Mouse (Mus musculus) limb, embryonic 15.5 days (tissue): Measurements from ENCODE around the gene Snupn. TPM values are rescaled to one million over a fixed set of nuclear protein-coding genes. Genes with fewer than 3 reads are reported as not detected.
"Not testable (repeated sequence)": the region's sequence is repeated elsewhere in the genome, so short reads cannot be mapped to it uniquely, and the experiment has no call there.

Experiments used
- ATAC-seq: fragments of 200-750 bp; cut with Nextera tagmentation; 2 replicates; pipeline ENCODE4 v1.8.0; 2017; ENCODE audit warnings: low read depth, moderate TSS enrichment; ENCODE audit not compliant: insufficient number of reproducible peaks, low FRiP score, low TSS enrichment
- H3K27ac ChIP-seq: fragments of 300-500 bp; sonication (generic); 2 replicates; pipeline ENCODE4 v1.5.1; 2015; ENCODE audit warnings: moderate library complexity, mild to moderate bottlenecking, inconsistent platforms
- H3K27me3 ChIP-seq: fragments of 300-500 bp; sonication (generic); 2 replicates; pipeline ENCODE4 v1.6.1; 2015; ENCODE audit warnings: inconsistent platforms
- H3K36me3 ChIP-seq: fragments of 300-500 bp; sonication (generic); 2 replicates; pipeline ENCODE4 v1.6.1; 2015; ENCODE audit warnings: inconsistent platforms
- H3K4me1 ChIP-seq: fragments of 300-500 bp; sonication (generic); 2 replicates; pipeline ENCODE4 v1.6.1; 2015; ENCODE audit warnings: inconsistent platforms
- H3K4me2 ChIP-seq: fragments of 300-500 bp; sonication (generic); 2 replicates; pipeline ENCODE4 v1.6.1; 2015; ENCODE audit warnings: mild to moderate bottlenecking, inconsistent platforms
- H3K4me3 ChIP-seq: fragments of 300-500 bp; sonication (generic); 2 replicates; pipeline ENCODE4 v1.5.1; 2015; ENCODE audit warnings: mild to moderate bottlenecking, inconsistent platforms
- H3K9ac ChIP-seq: fragments of 300-500 bp; sonication (generic); 2 replicates; pipeline ENCODE4 v1.6.1; 2015; ENCODE audit warnings: inconsistent platforms
- H3K9me3 ChIP-seq: fragments of 300-500 bp; sonication (generic); 2 replicates; pipeline ENCODE4 v1.6.1; 2016; ENCODE audit warnings: inconsistent platforms
- WGBS: fragments of 180-500 bp; shearing (Covaris S2); methylation state at CpG from one replicate; pipeline ENCODE4 v1.1.7; 2015; 5-methylcytosine and 5-hydroxymethylcytosine counted together
- polyA plus RNA-seq: library from polyadenylated mRNA; unstranded; fragments of >200 nt; fragmentation: Nextera tagmentation; extraction: Ambion mirVana; gene quantifications from 2 replicates; pipeline ENCODE4 v1.2.1, GENCODE M21; 2015

Gene Snupn
- polyA plus RNA-seq = 24.9 and 26.6 TPM in 2 replicates

DNA sequence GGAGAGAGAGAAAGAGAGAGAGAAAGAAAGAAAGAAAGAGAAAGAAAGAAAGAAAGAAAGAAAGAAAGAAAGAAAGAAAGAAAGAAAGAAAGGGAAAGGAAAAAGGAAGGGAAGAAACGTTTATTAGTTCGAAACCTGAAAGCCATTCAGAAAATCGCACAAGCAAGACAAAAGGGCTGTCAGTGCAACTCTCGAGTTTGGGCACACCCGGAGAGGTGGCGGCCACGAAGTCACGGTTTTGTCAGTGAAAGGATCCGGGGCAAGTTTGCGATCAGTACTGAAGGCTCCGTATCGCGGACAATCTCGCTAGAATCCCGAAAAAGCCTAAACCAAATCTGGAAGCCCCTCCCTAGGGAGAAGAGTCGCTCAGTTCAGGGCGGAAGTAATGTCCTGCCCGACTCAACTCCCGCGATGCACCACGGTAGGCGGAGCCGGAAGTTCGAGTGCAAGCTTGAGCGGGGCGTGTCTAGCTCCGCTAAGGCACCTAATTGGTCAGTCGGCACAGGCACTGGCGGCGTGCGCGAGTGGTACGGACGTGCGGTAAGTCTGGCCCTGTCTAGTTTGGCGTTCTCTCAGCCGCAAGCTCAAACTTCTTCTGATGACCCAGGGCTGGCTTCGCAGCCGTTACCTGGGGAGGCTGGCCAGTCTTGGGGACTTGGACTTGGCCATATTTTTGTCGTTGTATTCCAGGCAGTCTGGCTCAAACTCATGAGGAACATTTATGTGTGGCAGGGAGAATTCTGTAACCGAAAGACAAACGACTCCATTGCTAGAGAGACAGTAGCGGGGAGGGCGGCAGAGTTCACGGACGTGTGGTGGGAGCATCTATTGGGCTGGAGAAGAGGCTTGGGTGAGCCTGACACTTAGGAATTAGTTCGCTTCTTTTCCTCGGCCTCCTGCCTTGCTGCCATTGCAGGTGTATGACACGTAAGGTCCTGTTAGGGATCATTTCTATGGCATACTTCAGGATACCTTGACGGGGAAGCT, at the start of gene Snupn:
TSS of gene Snupn (plus strand) at position 465 of the 987 bp plus-strand sequence.
- Histone ChIP-seq H3K9me3 (no peaks in the 10 kb centered on the region), H3K36me3 (no peaks in the 10 kb centered on the region), H3K4me1 (peaks cover 9% of the 10 kb centered on the region), H3K4me3 (peak within 1 kb of the TSS; percentile 63), H3K4me2 (peak within 1 kb of the TSS; percentile 78), H3K27ac (peak within 1 kb of the TSS; percentile 92), H3K27me3 (no peaks in the 10 kb centered on the region), H3K9ac (peak within 1 kb of the TSS; percentile 60)
- under 1% methylated on average over 50 of the region's 50 CpGs for WGBS
- ATAC-seq = peak; percentile 100

DNA sequence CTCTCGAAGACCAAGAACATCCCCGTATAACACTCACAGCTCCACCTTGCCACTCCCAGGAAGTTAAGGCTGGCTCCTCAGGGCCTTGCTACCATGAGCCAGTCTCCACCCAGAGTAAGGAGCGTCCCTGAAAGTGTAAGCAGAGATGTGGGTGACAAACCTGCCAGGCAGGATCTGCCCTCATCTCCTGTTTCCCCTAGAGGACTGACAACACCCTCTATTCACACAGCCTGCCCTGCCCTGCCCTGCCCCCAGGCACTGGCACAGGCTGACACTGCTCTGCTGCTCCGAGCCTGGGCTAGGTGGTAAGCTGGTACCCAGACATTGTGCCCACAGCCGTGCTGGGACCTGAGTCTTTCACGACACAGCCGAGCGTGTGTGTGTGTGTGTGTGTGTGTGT, 49.5 kb upstream of the Snupn start:
- no peak overlapping the region for H3K4me2 ChIP-seq
- H3K9ac ChIP-seq = no peak overlapping the region
- no peak overlapping the region for H3K4me3 ChIP-seq
- WGBS = 49% methylated on average over 8 of the region's 8 CpGs
- no peaks in the 10 kb centered on the region for H3K27me3 ChIP-seq
- H3K9me3 ChIP-seq = no peaks in the 10 kb centered on the region
- peak overlapping the region; percentile 71; the same call in 1 of the 2 replicates for H3K27ac ChIP-seq
- peaks cover 24% of the 10 kb centered on the region for H3K4me1 ChIP-seq
- peaks cover 33% of the 10 kb centered on the region for H3K36me3 ChIP-seq
- no peak; the same call in 1 of the 2 replicates for ATAC-seq

DNA sequence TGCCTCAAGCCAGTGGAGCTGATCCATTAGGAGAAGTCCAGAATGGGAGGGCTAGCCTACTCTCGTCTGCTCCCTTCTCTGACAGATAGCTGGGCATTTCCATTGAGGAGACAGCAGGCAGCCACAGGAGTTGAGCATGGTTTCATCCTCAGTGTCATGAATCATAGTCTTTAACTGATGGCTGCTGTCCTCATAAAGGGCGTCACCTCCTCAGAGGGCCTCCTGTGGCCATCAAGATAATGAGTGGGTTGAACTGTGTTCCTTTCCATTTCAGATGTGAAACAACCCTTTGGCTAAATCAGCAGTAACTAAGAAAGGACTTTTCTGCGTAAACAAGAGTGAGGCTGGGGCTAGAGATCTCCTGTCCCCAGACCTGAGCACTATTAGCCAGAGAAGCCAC, 47.0 kb upstream of the Snupn start:
- peaks cover 24% of the 10 kb centered on the region for H3K4me1 ChIP-seq
- no peaks in the 10 kb centered on the region for H3K9me3 ChIP-seq
- no peaks in the 10 kb centered on the region for H3K27me3 ChIP-seq
- no peak overlapping the region for H3K27ac ChIP-seq
- no peak overlapping the region for H3K4me3 ChIP-seq
- no peak overlapping the region for H3K4me2 ChIP-seq
- no peak overlapping the region for H3K9ac ChIP-seq
- ATAC-seq = no peak
- WGBS = 68% methylated on average over 3 of the region's 3 CpGs
- H3K36me3 ChIP-seq = peaks cover 9% of the 10 kb centered on the region; the same call in 1 of the 2 replicates

DNA sequence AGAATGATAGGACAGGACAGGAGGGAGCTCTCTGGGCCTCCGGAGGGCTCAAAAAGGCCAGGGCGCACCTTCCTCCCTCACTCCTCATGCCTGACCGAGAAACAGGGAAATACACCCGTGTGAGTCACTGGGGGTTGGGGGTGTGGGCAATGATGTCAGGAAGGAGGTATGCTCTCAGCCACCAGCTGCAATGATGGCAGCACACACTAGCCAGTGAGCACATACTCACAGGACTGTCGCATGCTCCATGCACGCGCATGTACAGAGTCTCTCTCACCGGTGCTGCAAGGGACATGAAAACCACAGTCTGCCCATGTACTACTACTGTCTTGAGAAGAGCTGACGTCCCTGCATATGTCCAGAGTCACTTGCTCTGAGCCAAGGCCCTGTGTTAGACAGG, 43.1 kb upstream of the Snupn start:
- H3K27ac ChIP-seq = no peak overlapping the region
- no peak for ATAC-seq

DNA sequence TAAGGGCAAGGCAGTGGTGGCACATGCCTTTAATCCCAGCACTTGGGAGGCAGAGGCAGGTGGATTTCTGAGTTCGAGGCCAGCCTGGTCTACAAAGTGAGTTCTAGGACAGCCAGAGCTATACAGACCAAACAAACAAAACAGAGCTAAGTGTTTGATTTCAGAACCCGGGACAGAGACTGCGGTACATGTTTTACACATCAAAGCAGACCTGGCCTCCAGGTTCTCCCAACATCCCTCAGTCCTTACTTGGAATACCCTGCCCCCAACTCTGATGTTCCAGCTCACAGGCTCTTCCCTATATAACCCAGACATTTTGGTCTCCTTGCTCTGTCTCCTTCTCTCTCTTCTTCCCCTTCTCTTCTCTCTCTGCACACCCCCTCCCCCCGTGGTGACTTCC, 40.7 kb upstream of the Snupn start:
- not testable (repeated sequence) for H3K9ac ChIP-seq, H3K4me3 ChIP-seq, H3K9me3 ChIP-seq, ATAC-seq, H3K4me2 ChIP-seq, H3K36me3 ChIP-seq, H3K27ac ChIP-seq, H3K27me3 ChIP-seq
- H3K4me1 ChIP-seq = peaks cover 12% of the 10 kb centered on the region
- WGBS = 34% methylated on average over 4 of the region's 4 CpGs

More for the DNA sequence above, 43.1 kb upstream of the Snupn start:
- H3K36me3 ChIP-seq = no peaks in the 10 kb centered on the region
- H3K27me3 ChIP-seq = no peaks in the 10 kb centered on the region
- WGBS = 81% methylated on average over 9 of the region's 9 CpGs
- no peak overlapping the region for H3K4me3 ChIP-seq
- no peak overlapping the region for H3K4me2 ChIP-seq
- no peaks in the 10 kb centered on the region for H3K4me1 ChIP-seq
- H3K9me3 ChIP-seq = no peaks in the 10 kb centered on the region
- no peak overlapping the region for H3K9ac ChIP-seq

DNA sequence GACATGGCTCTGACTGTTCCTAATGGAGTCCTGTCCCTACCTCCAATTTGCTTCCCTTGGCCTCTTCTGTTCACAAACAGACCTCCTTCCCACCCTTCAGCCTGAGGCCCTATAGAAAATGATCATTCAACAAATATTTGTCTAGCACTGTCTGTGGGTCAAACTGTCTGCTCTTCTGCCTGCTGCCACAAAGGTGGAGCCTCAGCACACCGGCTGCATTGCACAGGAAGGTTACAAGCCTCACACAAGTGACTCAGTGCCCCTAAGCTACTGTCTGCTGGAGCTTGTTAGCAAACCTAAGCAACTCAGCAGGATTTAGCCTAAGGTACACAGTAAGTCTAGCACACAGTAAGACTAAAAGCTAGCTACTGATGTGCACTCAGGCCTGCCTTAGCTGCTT, 39.7 kb upstream of the Snupn start:
- no peaks in the 10 kb centered on the region for H3K9me3 ChIP-seq
- H3K36me3 ChIP-seq = peaks cover 14% of the 10 kb centered on the region
- no peak overlapping the region for H3K27ac ChIP-seq
- H3K4me3 ChIP-seq = no peak overlapping the region
- no peak overlapping the region for H3K4me2 ChIP-seq
- peaks cover 14% of the 10 kb centered on the region for H3K4me1 ChIP-seq
- 59% methylated on average over 1 of the region's 1 CpGs for WGBS
- no peak for ATAC-seq
- no peak overlapping the region for H3K9ac ChIP-seq
- no peaks in the 10 kb centered on the region for H3K27me3 ChIP-seq

DNA sequence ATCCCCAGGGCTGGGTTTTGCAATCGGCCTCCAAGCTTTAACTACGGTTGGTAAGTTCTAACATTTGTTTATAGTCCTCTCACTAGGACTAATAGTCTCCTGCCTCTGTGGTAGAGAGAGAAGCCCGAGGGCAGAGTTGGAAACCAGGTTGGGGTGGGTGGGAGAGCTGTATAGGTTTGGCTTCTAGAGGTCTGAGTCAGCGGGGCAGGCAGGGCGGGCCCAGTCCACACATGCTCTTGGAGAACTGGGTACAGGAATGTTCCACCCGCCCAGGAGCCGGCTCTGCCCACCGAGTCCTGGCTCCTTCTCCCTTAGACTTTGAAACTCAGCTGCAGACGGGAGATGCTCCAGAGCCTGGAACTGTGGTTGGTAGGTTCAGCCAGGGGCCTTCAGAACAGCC, 36.7 kb upstream of the Snupn start:
- 49% methylated on average over 9 of the region's 9 CpGs for WGBS
- no peak overlapping the region for H3K4me2 ChIP-seq
- H3K27ac ChIP-seq = peak overlapping the region; percentile 43
- H3K4me1 ChIP-seq = peaks cover 15% of the 10 kb centered on the region
- H3K9me3 ChIP-seq = no peaks in the 10 kb centered on the region
- ATAC-seq = peak; percentile 65; the same call in 1 of the 2 replicates
- H3K9ac ChIP-seq = no peak overlapping the region
- peaks cover 44% of the 10 kb centered on the region for H3K36me3 ChIP-seq
- no peaks in the 10 kb centered on the region for H3K27me3 ChIP-seq
- no peak overlapping the region for H3K4me3 ChIP-seq

DNA sequence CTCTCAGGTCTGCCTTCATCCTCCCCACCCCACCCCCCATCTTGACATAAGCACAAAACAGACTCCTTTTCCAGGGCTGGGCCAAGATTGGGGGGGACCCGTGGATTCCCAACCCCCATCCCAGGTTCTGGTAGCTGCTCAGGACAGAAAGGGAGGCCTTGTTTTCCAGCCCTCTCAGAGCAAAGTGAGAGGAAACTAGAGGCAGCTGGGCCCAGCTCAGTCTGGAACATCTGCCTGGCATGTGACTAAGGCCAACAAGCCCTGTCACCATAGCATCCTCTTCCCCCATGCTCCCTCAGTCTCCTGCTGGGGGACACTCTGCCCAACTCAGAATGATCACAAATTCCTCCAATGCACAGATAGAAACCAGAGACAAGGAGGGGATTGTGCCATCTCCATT, 35.6 kb upstream of the Snupn start:
- H3K4me3 ChIP-seq = no peak overlapping the region
- peaks cover 54% of the 10 kb centered on the region for H3K36me3 ChIP-seq
- H3K4me1 ChIP-seq = peaks cover 16% of the 10 kb centered on the region
- H3K9me3 ChIP-seq = no peaks in the 10 kb centered on the region
- no peak overlapping the region for H3K27ac ChIP-seq
- H3K4me2 ChIP-seq = no peak overlapping the region
- ATAC-seq = no peak
- no peaks in the 10 kb centered on the region for H3K27me3 ChIP-seq
- H3K9ac ChIP-seq = no peak overlapping the region
- WGBS = 76% methylated on average over 1 of the region's 1 CpGs

DNA sequence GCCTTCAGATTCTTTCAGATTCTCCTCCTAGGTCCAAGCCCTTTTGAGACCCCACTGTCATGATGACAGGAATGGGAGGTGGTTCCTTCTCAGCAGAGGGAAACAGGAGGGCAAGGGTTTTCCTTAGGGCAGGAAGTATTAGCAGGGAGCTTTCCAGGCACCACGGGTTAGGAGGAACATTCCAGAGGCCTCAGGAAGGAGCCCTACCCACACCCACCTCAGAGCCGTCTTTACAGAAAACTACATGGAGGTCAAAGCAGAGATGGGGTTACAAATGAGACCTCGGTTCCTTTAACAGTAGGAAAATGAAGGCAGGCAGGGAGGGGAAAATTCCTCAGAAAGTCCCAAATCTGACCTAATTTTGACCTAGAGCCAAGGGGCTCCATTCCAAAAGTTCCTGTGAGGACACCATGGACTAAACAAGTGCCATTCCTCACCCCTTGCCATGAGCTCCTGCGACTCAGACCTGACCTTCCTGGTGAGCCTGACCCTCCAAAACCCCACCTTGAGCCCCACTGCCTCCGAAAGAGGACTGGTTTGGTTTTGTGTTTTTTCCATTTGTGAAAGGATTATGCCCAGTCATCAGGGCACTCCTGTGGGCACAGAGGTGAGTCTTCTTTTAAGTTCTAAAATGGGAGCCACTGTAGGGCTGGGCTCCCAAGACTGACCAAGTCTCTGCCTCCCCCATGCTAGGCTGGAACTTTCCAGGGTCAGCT, 34.8 kb upstream of the Snupn start:
- no peak overlapping the region for H3K4me3 ChIP-seq
- no peak overlapping the region for H3K4me2 ChIP-seq
- no peaks in the 10 kb centered on the region for H3K9me3 ChIP-seq
- no peak for ATAC-seq
- no peak overlapping the region for H3K9ac ChIP-seq
- peaks cover 58% of the 10 kb centered on the region for H3K36me3 ChIP-seq
- H3K4me1 ChIP-seq = peaks cover 16% of the 10 kb centered on the region
- no peaks in the 10 kb centered on the region for H3K27me3 ChIP-seq
- no peak overlapping the region for H3K27ac ChIP-seq
- WGBS = 61% methylated on average over 5 of the region's 5 CpGs

DNA sequence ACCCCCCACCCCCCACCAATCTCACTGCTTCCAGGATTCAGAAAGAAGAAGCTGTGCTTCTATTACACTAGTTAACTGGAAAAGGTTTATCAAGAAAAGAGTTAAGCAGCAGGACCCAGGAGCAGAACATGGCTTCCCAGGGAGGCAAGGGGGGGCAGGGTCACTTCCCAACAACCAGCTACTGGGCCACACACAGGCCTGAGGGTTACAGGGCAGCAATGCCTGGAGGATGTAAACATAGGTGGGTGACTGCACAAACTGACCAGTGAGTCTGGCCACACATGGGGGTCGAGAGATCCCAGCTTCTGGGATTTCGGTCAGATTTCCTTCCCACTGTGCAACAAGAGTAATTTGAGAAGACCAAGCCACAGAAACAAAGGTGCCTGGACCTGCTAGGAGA, 33.5 kb upstream of the Snupn start:
- Histone ChIP-seq H3K9me3 (no peaks in the 10 kb centered on the region), H3K27me3 (no peaks in the 10 kb centered on the region), H3K27ac (no peak overlapping the region), H3K9ac (no peak overlapping the region), H3K36me3 (peaks cover 66% of the 10 kb centered on the region), H3K4me3 (no peak overlapping the region), H3K4me2 (no peak overlapping the region), H3K4me1 (peaks cover 16% of the 10 kb centered on the region)
- ATAC-seq = no peak
- 75% methylated on average over 2 of the region's 2 CpGs for WGBS

DNA sequence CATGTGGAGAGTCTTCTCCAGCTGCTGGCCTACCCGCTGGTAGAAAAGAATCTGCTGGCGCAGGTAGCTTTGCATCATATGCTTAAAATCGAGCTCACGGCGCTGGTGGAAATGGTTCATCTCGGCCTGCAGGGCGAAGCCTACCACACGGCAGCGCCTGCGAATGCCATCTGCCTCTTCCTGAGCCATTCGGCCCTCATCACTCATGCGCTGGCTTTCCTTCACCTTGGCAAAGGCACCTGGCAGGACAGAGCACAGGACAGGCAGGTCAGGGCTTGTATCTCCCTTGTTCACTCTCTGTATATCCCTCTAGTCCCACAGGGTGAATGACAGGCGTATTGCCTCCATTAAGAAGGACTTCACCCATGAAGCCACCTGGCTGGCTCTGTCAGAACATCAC, 32.2 kb upstream of the Snupn start:
- peaks cover 74% of the 10 kb centered on the region for H3K36me3 ChIP-seq
- WGBS = 91% methylated on average over 13 of the region's 13 CpGs

DNA sequence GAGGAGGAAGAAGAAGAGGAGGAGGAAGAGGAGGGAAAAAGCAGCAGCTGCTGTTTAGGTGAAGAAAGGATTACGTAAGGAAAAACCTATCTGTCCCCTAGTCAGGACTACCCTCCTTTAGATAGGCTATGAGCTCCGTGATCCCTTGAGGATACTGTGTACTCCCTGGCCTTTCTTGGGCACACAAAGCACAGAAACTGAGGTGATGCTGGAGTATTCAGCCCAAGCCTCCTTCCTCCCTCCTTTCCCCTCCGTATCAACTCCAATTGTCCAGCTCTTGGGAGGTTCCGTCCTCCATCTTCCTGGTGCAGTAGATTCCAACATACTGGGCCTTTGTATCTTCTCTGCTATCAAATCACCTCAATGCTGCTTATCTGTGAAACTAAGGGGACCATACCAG, 27.9 kb upstream of the Snupn start:
- Histone ChIP-seq H3K9ac (no peak overlapping the region), H3K36me3 (peaks cover 42% of the 10 kb centered on the region), H3K4me1 (peaks cover 45% of the 10 kb centered on the region), H3K4me3 (no peak overlapping the region), H3K27me3 (no peaks in the 10 kb centered on the region), H3K9me3 (no peaks in the 10 kb centered on the region), H3K27ac (no peak overlapping the region), H3K4me2 (peak overlapping the region; percentile 72; the same call in 1 of the 2 replicates)
- ATAC-seq = no peak
- WGBS = 93% methylated on average over 4 of the region's 4 CpGs

More for the DNA sequence above, 32.2 kb upstream of the Snupn start:
- peaks cover 23% of the 10 kb centered on the region for H3K4me1 ChIP-seq
- H3K4me3 ChIP-seq = no peak overlapping the region
- H3K4me2 ChIP-seq = no peak overlapping the region
- no peaks in the 10 kb centered on the region for H3K27me3 ChIP-seq
- H3K27ac ChIP-seq = no peak overlapping the region
- no peaks in the 10 kb centered on the region for H3K9me3 ChIP-seq
- H3K9ac ChIP-seq = no peak overlapping the region
- no peak for ATAC-seq
